In genomic region chr13:56112980-56113379, GRCm38 (mm10) we compare ENCODE assay signal across 9 mouse cellular contexts. TPM values are rescaled to one million over a fixed set of nuclear protein-coding genes. Genes with fewer than 3 reads are reported as not detected.
DNase-seq lines count a peak whose midpoint lies in the region; ATAC-seq lines count a peak whose summit lies in the region.
"Had no signal": no experiment of that assay in that cellular context is flagged by ENCODE, and none has a peak within 500 bp of the region (broad histone marks: within the 10 kb centered on the region; RNA-seq: fewer than 3 reads in every experiment).

No protein-coding gene starts in this region.

- no peak for ATAC-seq in kidney, embryonic 15.5 days (replicated peaks; ENCODE audit: low FRiP score)
- no peak for ATAC-seq in embryonic facial prominence, embryonic 12.5 days (ENCODE audit: insufficient number of reproducible peaks, insufficient read depth, low FRiP score, low TSS enrichment)
- no peak for ATAC-seq in liver, embryonic 13.5 days (ENCODE audit: low read depth)
- ATAC-seq in megakaryocyte, adult 5-6 weeks (ENCODE audit: poor library complexity, severe bottlenecking) = no peak

- H3K9ac ChIP-seq in kidney, embryonic 15.5 days = no peak overlapping the region
- H3K9ac ChIP-seq in embryonic facial prominence, embryonic 12.5 days = no peak overlapping the region
- no peak overlapping the region for H3K9ac ChIP-seq in liver, embryonic 13.5 days

- peak overlapping the region; percentile 73 for H3K27ac ChIP-seq in kidney, embryonic 15.5 days
- H3K27ac ChIP-seq in embryonic facial prominence, embryonic 12.5 days = peak overlapping the region; percentile 86
- H3K27ac ChIP-seq in liver, embryonic 13.5 days = peak overlapping the region; percentile 52; the same call in 1 of the 2 replicates

- no peaks in the 10 kb centered on the region for H3K27me3 ChIP-seq in kidney, embryonic 15.5 days
- no peaks in the 10 kb centered on the region for H3K27me3 ChIP-seq in embryonic facial prominence, embryonic 12.5 days
- no peaks in the 10 kb centered on the region for H3K27me3 ChIP-seq in liver, embryonic 13.5 days

- no peak for DNase-seq in kidney, postnatal 14 days
- peak; percentile 86 for DNase-seq in brain, adult 2 months (ENCODE audit: low read depth, low spot score)
- no peak for DNase-seq in liver, embryonic 13.5 days
- DNase-seq in ovary, postnatal 10 days (ENCODE audit: low spot score) = no peak
- no peak for DNase-seq in kidney, adult 18-20 months

- 39% methylated on average over 13 of the region's 13 CpGs for WGBS in kidney, embryonic 15.5 days
- WGBS in embryonic facial prominence, embryonic 12.5 days = 31% methylated on average over 13 of the region's 13 CpGs
- 71% methylated on average over 13 of the region's 13 CpGs for WGBS in liver, embryonic 13.5 days (ENCODE audit: insufficient replicate concordance)

- no peak overlapping the region for H3K4me3 ChIP-seq in kidney, embryonic 15.5 days (replicated peaks)
- H3K4me3 ChIP-seq in embryonic facial prominence, embryonic 12.5 days = no peak overlapping the region
- no peak overlapping the region for H3K4me3 ChIP-seq in liver, embryonic 13.5 days (replicated peaks)
- H3K4me3 ChIP-seq: myocyte had no signal

- H3K9me3 ChIP-seq in kidney, embryonic 15.5 days (replicated peaks) = no peaks in the 10 kb centered on the region
- H3K9me3 ChIP-seq in embryonic facial prominence, embryonic 12.5 days = no peaks in the 10 kb centered on the region
- no peaks in the 10 kb centered on the region for H3K9me3 ChIP-seq in liver, embryonic 13.5 days (replicated peaks)

- no peak overlapping the region for H3K4me2 ChIP-seq in kidney, embryonic 15.5 days
- peak overlapping the region; percentile 29 for H3K4me2 ChIP-seq in embryonic facial prominence, embryonic 12.5 days (replicated peaks)
- no peak overlapping the region for H3K4me2 ChIP-seq in liver, embryonic 13.5 days

- peaks cover 96% of the 10 kb centered on the region for H3K4me1 ChIP-seq in kidney, embryonic 15.5 days
- peaks cover 96% of the 10 kb centered on the region for H3K4me1 ChIP-seq in embryonic facial prominence, embryonic 12.5 days
- peaks cover 36% of the 10 kb centered on the region for H3K4me1 ChIP-seq in liver, embryonic 13.5 days (replicated peaks)

- peaks cover 21% of the 10 kb centered on the region; the same call in 1 of the 2 replicates for H3K36me3 ChIP-seq in kidney, embryonic 15.5 days
- peaks cover 20% of the 10 kb centered on the region for H3K36me3 ChIP-seq in embryonic facial prominence, embryonic 12.5 days
- peaks cover 80% of the 10 kb centered on the region for H3K36me3 ChIP-seq in liver, embryonic 13.5 days

RNA-seq across cellular contexts. Expression of gene H2afy, which starts 23.2 kb away (rescaled TPM):
- polyA plus RNA-seq in kidney, embryonic 15.5 days (2015; fragmentation: Nextera tagmentation; extraction: Ambion mirVana) = 395 and 406 TPM in 2 replicates
- 537 and 538 TPM in 2 replicates for polyA plus RNA-seq in embryonic facial prominence, embryonic 12.5 days (2016; fragmentation: Nextera tagmentation; extraction: Ambion mirVana)
- 109 and 121 TPM in 2 replicates for polyA plus RNA-seq in liver, embryonic 13.5 days (2015; fragmentation: Nextera tagmentation; extraction: Ambion mirVana)
- 304 and 326 TPM in 2 replicates for total RNA-seq in megakaryocyte, adult 5-6 weeks (2015)
- 669 and 674 TPM in 2 replicates for total RNA-seq in megakaryocyte, adult 5-6 weeks (2017)
